Mouse (Mus musculus): ENCODE results near the gene Vps37b. TPM values are rescaled to one million over a fixed set of nuclear protein-coding genes. Genes with fewer than 3 reads are reported as not detected.
A peak's percentile ranks its signal among the peaks of the same experiment; 100 is the strongest.

Vps37b gene
- total RNA-seq, 2 experiments from 2014 or later, result 97.2 to 127 TPM

GRCm38 (mm10) chr5:123981250-123981554 is 50.9 kb downstream of the Vps37b start:
- DNase-seq (ENCODE audit: low spot score in 2 of 2), result no peak

DNA sequence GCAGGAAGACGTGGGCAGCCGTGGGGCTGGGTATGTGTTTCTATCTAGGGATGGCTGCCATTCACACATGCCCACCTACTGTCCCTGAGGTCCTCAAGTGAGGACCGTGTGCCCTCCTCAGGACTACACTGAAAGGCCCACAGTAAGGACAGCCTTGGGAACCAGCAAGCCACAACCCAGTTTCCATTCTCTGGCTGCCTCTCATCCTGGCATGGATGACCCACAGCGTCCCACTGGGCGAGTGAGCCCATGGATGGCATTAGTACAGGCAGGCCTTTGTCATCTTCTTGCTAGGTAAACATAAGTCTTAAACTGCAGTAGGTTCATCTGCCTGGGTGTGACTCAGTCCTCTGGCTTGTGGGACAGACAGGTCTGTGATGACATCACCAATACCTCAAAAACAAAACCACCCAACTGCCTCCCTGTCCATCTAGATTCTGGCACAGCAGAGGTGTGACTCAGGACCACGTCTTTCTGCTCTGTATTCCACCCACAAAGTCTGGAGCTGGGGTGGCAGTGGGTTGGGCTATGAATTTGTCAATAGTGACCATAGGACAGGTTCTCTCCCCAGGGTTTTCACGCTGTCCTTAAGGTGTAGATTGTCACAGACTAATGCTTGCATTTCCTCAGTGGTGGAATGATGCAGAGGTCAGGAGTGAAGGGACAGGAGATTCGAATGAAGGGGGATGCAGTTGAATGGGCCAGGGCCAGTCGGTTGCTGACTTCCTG is 51.4 kb downstream of the Vps37b start:
- no peak for DNase-seq (ENCODE audit: low spot score in 2 of 2)

DNA sequence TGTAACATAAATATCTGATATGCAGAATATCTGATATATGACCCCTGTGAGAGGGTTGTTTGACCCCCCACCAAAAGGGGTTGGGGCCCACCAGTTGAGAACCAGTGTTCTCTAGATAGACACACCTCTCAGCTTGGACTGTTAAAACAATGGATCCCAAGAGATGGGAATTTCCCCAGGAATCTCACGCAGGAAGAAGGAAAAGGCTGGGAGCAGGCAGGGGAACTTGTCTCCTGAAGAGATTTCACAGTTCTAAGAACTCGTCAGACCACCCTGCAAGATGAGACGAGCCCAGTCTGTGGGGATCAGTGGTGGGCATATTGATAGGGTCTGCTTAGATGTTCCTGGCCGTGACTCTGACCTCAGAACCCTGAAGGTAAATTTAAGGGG is 52.1 kb downstream of the Vps37b start:
- no peak for DNase-seq (ENCODE audit: low spot score in 2 of 2)

- no peak for DNase-seq (ENCODE audit: low spot score in 2 of 2)
Observed at GRCm38 (mm10) chr5:123979221-123979979, 52.7 kb downstream of the Vps37b start.

DNA sequence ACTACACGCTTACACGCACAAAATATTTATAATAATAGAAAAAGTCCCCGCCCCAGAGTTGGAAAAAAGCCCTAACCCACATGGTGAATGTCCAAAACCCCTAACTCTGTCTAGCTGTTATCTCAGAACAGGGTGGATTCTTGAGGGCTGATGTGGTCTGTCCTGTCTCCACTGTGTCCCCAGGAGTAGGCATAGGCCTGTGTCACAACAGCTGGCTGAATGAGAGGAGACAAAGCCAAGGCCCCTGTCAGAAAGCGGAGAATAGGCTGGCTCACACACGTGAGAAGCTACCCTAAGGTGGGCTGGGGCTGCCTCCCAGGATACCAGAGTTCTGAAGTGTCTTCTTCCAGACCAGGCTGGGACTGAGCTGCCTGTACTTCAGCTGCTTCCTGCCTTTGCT is 53.9 kb downstream of the Vps37b start:
- no peak for DNase-seq (ENCODE audit: low spot score in 2 of 2)

GRCm38 (mm10) chr5:123977231-123977630 is 54.8 kb downstream of the Vps37b start:
- no peak for DNase-seq (ENCODE audit: low spot score in 2 of 2)

GRCm38 (mm10) chr5:123975668-123976180 is 56.3 kb downstream of the Vps37b start:
- no peak for DNase-seq (ENCODE audit: low spot score in 2 of 2)

DNA sequence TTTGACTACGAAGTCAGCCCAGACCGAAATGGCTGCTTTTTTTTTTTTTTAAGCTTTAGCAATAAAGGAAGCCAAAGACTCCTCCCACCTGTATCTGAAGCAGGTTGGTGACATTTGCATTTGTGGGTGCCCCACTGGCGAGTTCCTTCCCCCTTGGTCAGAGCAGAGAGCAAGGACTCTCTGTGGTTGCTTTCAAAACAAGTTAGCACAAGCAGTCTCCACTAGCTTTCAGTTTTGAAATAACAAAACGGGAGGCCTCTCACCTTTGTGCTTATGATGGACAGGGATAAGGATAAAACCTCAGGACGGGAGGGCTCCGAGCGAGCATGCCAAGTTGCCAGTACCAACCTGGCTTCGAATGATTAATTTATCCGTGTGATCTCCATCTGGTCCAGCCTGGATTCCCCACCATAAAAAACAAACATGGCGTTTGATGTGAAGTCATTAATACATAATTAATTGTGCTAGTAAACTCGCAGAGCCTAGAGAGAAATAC is 57.4 kb downstream of the Vps37b start:
- DNase-seq (ENCODE audit: low spot score in 2 of 2), result no peak

DNA sequence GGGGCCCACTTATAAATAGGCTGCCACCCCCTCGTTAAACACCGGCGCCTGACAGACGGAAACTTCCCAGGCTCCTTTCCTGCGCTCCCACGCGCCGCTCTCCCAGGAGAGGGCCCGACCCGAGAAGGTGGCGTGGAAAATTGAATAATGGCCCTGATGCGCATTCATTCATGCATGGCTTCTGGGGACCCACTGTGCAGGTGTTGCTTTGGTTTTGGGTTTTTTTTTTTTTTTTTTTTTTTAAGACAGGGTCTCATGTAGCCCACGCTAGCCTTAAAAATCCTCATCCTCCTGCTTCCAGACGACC is 57.9 kb downstream of the Vps37b start:
- no peak for DNase-seq (ENCODE audit: low spot score in 2 of 2)

- DNase-seq (ENCODE audit: low spot score in 2 of 2), result peak; percentile 80 to 86
Observed at GRCm38 (mm10) chr5:123973299-123974178, 58.5 kb downstream of the Vps37b start, which contains the start of gene Hip1r. Gene Hip1r (plus strand): TSS chr5:123973628.

GRCm38 (mm10) chr5:123972453-123972852 is 59.6 kb downstream of the Vps37b start:
- DNase-seq (ENCODE audit: low spot score in 2 of 2), result no peak

GRCm38 (mm10) chr5:123970576-123970975 is 61.5 kb downstream of the Vps37b start:
- no peak for DNase-seq (ENCODE audit: low spot score in 2 of 2)

DNA sequence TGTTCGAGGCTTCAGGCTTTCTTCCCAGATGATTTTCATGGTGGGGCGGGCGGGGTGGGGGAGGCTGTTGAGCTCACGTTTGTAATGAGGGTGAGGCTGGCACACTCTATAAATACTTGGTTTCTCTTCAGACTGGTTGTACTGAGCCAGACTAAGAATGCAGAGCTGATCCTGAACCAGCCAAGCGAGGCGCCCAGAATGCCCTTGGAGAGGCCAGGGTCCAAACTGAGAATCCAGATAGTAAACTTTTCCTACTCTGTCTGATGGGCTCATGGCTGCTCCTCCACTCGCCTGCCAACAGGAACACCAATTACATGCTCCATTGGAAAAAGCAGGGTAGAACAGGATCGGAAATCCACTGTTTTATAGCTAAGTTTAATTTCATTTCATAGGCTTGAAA is 62.9 kb downstream of the Vps37b start:
- no peak for DNase-seq (ENCODE audit: low spot score in 2 of 2)

- DNase-seq (ENCODE audit: low spot score in 2 of 2), result no peak
Observed at GRCm38 (mm10) chr5:123968468-123968867, 63.6 kb downstream of the Vps37b start.

- no peak for DNase-seq (ENCODE audit: low spot score in 2 of 2)
Observed at GRCm38 (mm10) chr5:123966759-123967158, 65.3 kb downstream of the Vps37b start.

DNA sequence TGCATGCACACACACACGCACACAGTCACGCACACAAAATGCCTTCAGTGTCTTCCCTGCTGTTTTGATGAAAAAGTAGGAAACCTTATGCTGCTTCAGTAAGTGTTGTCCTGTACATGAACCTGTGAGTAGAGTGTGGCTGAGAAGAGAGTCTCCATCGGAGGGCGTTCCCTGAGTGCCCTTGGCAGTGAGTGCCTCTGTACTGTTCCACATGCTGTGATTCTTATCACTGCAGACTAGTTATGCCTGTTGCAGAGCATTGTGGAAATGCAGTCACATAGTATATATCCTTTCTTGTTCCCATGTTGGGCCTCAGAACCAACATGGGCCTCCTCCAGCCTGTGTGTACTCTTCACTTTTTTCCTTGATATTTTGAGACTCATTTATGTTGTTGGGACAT is 67.9 kb downstream of the Vps37b start:
- DNase-seq (ENCODE audit: low spot score in 2 of 2), result no peak

GRCm38 (mm10) chr5:123961046-123961445 is 71.0 kb downstream of the Vps37b start:
- DNase-seq (ENCODE audit: low spot score in 2 of 2), result no peak

DNA sequence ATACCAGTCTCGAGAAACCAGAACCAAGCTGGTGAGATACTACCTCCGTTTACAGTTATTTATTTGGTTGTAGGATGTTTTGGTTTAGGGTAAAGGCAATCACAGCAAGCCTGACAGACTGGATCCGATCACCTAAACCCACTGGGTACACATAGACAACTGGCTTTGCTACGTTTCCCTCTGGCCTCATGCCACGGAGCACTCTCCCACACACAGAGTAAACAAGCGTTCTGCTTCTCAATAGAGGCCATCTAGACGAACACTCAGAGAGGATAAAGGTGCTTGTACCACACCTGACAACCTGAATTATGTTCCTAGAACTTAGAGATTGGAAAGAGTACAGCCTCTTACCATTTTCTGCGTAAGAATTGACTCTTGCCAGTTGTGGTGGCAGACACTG is 71.9 kb downstream of the Vps37b start:
- no peak for DNase-seq (ENCODE audit: low spot score in 2 of 2)

DNA sequence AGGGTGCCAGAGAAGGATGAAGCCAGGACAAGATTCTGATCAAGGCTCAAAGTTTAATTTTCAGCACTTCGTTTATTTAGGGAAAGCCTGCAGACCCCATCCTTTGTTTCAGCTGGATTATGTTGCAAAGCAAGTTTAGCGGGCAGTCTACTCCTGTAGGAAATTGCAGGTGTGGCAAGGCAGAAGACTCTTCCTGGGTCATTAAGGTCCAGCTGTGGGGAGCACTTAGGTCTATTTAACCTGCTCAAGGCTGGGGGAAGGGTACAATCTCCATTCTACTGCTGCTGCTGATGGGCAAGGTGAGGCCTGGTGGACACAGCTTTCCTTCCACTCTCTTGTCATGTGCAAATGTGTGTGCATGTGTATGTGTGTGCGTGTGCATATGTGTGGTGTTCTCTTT is 73.1 kb downstream of the Vps37b start:
- no peak for DNase-seq (ENCODE audit: low spot score in 2 of 2)

DNA sequence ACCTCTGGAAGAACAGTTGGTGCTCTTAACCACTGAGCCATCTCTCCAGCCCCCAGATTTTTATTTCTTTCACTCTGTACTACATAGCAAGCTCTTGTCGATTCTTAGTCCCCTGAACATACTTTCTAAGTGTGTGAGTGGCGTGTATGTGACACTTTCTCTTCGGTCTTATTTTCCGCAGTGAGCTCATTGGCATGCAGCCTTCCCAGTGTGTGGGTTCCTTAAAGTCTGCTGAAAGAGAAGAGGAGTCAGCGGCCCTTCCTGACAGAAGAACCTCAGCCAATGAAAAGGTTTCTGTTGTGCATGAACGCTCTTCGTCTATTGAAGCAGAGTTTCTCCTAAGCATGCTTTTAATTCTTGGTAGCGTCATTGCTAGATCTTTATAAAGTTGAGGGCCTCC is 74.9 kb downstream of the Vps37b start:
- DNase-seq (ENCODE audit: low spot score in 2 of 2), result no peak
